ENCODE assay signal across 8 mouse cellular contexts in the genomic region with DNA sequence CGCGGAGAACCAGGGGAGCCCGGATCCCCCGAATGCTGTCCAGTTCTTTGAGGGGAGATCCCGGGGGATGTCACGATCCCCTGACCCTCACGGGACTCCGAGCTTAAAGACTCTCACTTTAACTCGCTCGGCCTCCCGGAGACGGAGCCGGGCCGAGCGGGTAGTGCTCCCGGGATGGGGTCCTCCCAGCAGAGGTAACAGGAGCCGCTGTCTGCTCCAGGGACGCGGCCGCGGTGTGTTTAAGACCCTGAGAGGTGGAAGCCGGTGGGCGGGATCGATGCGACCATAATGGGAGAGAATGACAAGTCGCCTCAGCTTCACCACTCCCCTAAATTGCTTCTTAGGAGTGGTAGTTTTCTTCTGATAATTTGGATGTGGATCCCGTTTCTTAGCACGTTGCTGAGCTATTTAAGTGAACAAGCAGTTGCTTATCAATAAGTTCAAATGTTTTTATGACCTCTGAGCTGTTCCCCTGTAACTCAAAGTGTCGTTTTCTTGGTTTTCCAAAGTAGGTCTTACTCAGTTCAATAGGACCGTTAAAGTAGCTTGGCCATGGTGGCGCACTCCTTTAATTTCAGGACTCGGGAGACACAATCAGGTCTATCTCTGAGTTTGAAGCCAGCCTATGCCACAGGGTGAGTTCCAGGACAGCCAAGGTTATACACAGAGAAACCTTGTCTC. TPM values are rescaled to one million over a fixed set of nuclear protein-coding genes. Genes with fewer than 3 reads are reported as not detected.
DNase-seq lines count a peak whose midpoint lies in the region; ATAC-seq and TF ChIP-seq lines count a peak whose summit lies in the region.
"Not testable (repeated sequence)": the region's sequence is repeated elsewhere in the genome, so short reads cannot be mapped to it uniquely, and the experiment has no call there.

No protein-coding gene starts in this region.

- H3K4me1 ChIP-seq in hindbrain, embryonic 13.5 days (replicated peaks) = peaks cover 36% of the 10 kb centered on the region
- peaks cover 20% of the 10 kb centered on the region for H3K4me1 ChIP-seq in lung, embryonic 16.5 days (replicated peaks; ENCODE audit: control insufficient read depth, insufficient read depth, low read length)
- peaks cover 15% of the 10 kb centered on the region for H3K4me1 ChIP-seq in neural tube, embryonic 12.5 days
- peaks cover 10% of the 10 kb centered on the region for H3K4me1 ChIP-seq in thymus, adult 2 months (replicated peaks; ENCODE audit: control insufficient read depth, insufficient read depth, low read length)

- ATAC-seq in frontal cortex, adult (ENCODE audit: low TSS enrichment) = peak; percentile 41
- peak; percentile 71 for ATAC-seq in hindbrain, embryonic 13.5 days (ENCODE audit: low FRiP score)
- ATAC-seq in lung, embryonic 16.5 days (ENCODE audit: low read depth) = peak; percentile 47
- peak; percentile 67 for ATAC-seq in neural tube, embryonic 12.5 days (ENCODE audit: low FRiP score, low read depth)

- H3K4me2 ChIP-seq in hindbrain, embryonic 13.5 days = peak overlapping the region; percentile 76
- peak overlapping the region; percentile 79 for H3K4me2 ChIP-seq in lung, embryonic 16.5 days (ENCODE audit: low read depth, low read length)
- peak overlapping the region; percentile 79 for H3K4me2 ChIP-seq in neural tube, embryonic 12.5 days (replicated peaks)

- H3K36me3 ChIP-seq in hindbrain, embryonic 13.5 days; lung, embryonic 16.5 days (ENCODE audit: control insufficient read depth, insufficient read depth, low read length); neural tube, embryonic 12.5 days; thymus, adult 2 months (ENCODE audit: control insufficient read depth, insufficient read depth, low read length): not testable (repeated sequence)

- peak overlapping the region; percentile 88 for H3K9ac ChIP-seq in hindbrain, embryonic 13.5 days
- peak overlapping the region; percentile 87 for H3K9ac ChIP-seq in lung, embryonic 16.5 days (ENCODE audit: low read length)
- H3K9ac ChIP-seq in neural tube, embryonic 12.5 days = peak overlapping the region; percentile 72

- not testable (repeated sequence) for TF ChIP-seq POLR2A in thymus, adult 2 months (IDR thresholded peaks at IDR 0.05; ENCODE audit: control insufficient read depth, extremely low read depth, insufficient read depth, low read length, poor library complexity)

- H3K27ac ChIP-seq in hindbrain, embryonic 13.5 days = peak overlapping the region; percentile 94
- H3K27ac ChIP-seq in lung, embryonic 16.5 days (ENCODE audit: low read length) = peak overlapping the region; percentile 86
- H3K27ac ChIP-seq in neural tube, embryonic 12.5 days = peak overlapping the region; percentile 83
- 0 out of 2 replicates have a peak overlapping the region, but pooled peaks have one; percentile 37 for H3K27ac ChIP-seq in thymus, adult 2 months (ENCODE audit: control insufficient read depth, insufficient read depth, low read length)

- TF ChIP-seq CTCF in thymus, adult 2 months (IDR thresholded peaks at IDR 0.05; ENCODE audit: borderline replicate concordance, control insufficient read depth, extremely low read depth, insufficient read depth, low read length, poor library complexity) = not testable (repeated sequence)

- H3K4me3 ChIP-seq in hindbrain, embryonic 13.5 days = peak overlapping the region; percentile 67
- H3K4me3 ChIP-seq in lung, embryonic 16.5 days (ENCODE audit: low read length) = peak overlapping the region; percentile 71
- peak overlapping the region; percentile 63 for H3K4me3 ChIP-seq in neural tube, embryonic 12.5 days
- peak overlapping the region; percentile 65 for H3K4me3 ChIP-seq in thymus, adult 2 months (ENCODE audit: control insufficient read depth, insufficient read depth, low read length)

- 2% methylated on average over 26 of the region's 32 CpGs for WGBS in hindbrain, embryonic 13.5 days
- 0% methylated on average over 21 of the region's 32 CpGs for WGBS in lung, embryonic 16.5 days
- under 1% methylated on average over 31 of the region's 32 CpGs for WGBS in neural tube, embryonic 12.5 days
- under 1% methylated on average over 25 of the region's 32 CpGs for WGBS in thymus, adult 2 months

- not testable (repeated sequence) for H3K27me3 ChIP-seq in hindbrain, embryonic 13.5 days; lung, embryonic 16.5 days (ENCODE audit: control insufficient read depth, insufficient read depth, low read depth, low read length); neural tube, embryonic 12.5 days (replicated peaks); thymus, adult 2 months (ENCODE audit: control insufficient read depth, insufficient read depth, low read length)

- H3K9me3 ChIP-seq in hindbrain, embryonic 13.5 days; lung, embryonic 16.5 days (ENCODE audit: control insufficient read depth, low read length); neural tube, embryonic 12.5 days: not testable (repeated sequence)

- peak; percentile 43 for DNase-seq in Muller cell, postnatal 12 days (ENCODE audit: inconsistent ontology term)
- DNase-seq in cerebellum, postnatal 10 days = peak; percentile 32 to 39
- peak; percentile 40 for DNase-seq in layer of hippocampus, adult 11-12 months (ENCODE audit: low spot score)
- not testable (repeated sequence) for DNase-seq in thymus, adult 2 months

RNA-seq across cellular contexts. Expression of a gene that starts 3.0 kb away (rescaled TPM):
- 28.2 TPM in 2 replicates for polyA plus RNA-seq in hindbrain, embryonic 13.5 days (2015; fragmentation: Nextera tagmentation; extraction: Ambion mirVana)
- polyA plus RNA-seq in lung, embryonic 16.5 days (2015; fragmentation: Nextera tagmentation; extraction: Ambion mirVana) = 35.4 and 36.3 TPM in 2 replicates
- 20.4 and 25.0 TPM in 2 replicates for polyA plus RNA-seq in neural tube, embryonic 12.5 days (2016; fragmentation: Nextera tagmentation; extraction: Ambion mirVana)
- polyA plus RNA-seq in thymus, adult 2 months (2012; rRNA removed) = 27.2 and 31.1 TPM in 2 replicates

RNA-seq across cellular contexts. Expression of a gene that starts 23.4 kb away (rescaled TPM):
- polyA plus RNA-seq in hindbrain, embryonic 13.5 days (2015; fragmentation: Nextera tagmentation; extraction: Ambion mirVana) = 83.1 and 83.8 TPM in 2 replicates
- 81.8 and 89.5 TPM in 2 replicates for polyA plus RNA-seq in lung, embryonic 16.5 days (2015; fragmentation: Nextera tagmentation; extraction: Ambion mirVana)
- 72.1 and 79.0 TPM in 2 replicates for polyA plus RNA-seq in neural tube, embryonic 12.5 days (2016; fragmentation: Nextera tagmentation; extraction: Ambion mirVana)
- polyA plus RNA-seq in thymus, adult 2 months (2012; rRNA removed) = 55.4 and 58.2 TPM in 2 replicates

RNA-seq across cellular contexts. Expression of a gene that starts 30.1 kb away (rescaled TPM):
- polyA plus RNA-seq in hindbrain, embryonic 13.5 days (2015; fragmentation: Nextera tagmentation; extraction: Ambion mirVana) = not detected in 2 replicates
- not detected in 2 replicates for polyA plus RNA-seq in lung, embryonic 16.5 days (2015; fragmentation: Nextera tagmentation; extraction: Ambion mirVana)
- polyA plus RNA-seq in neural tube, embryonic 12.5 days (2016; fragmentation: Nextera tagmentation; extraction: Ambion mirVana) = 0.11 TPM in 1 of 2 replicates, not detected in the other
- polyA plus RNA-seq in thymus, adult 2 months (2012; rRNA removed) = not detected in 2 replicates

RNA-seq across cellular contexts. Expression of a gene that starts 30.9 kb away (rescaled TPM):
- polyA plus RNA-seq in hindbrain, embryonic 13.5 days (2015; fragmentation: Nextera tagmentation; extraction: Ambion mirVana) = 438 and 458 TPM in 2 replicates
- 940 and 945 TPM in 2 replicates for polyA plus RNA-seq in lung, embryonic 16.5 days (2015; fragmentation: Nextera tagmentation; extraction: Ambion mirVana)
- polyA plus RNA-seq in neural tube, embryonic 12.5 days (2016; fragmentation: Nextera tagmentation; extraction: Ambion mirVana) = 638 and 654 TPM in 2 replicates
- 376 and 377 TPM in 2 replicates for polyA plus RNA-seq in thymus, adult 2 months (2012; rRNA removed)

RNA-seq across cellular contexts. Expression of a gene that starts 47.7 kb away (rescaled TPM):
- 122 and 129 TPM in 2 replicates for polyA plus RNA-seq in hindbrain, embryonic 13.5 days (2015; fragmentation: Nextera tagmentation; extraction: Ambion mirVana)
- polyA plus RNA-seq in lung, embryonic 16.5 days (2015; fragmentation: Nextera tagmentation; extraction: Ambion mirVana) = 78.3 and 86.3 TPM in 2 replicates
- polyA plus RNA-seq in neural tube, embryonic 12.5 days (2016; fragmentation: Nextera tagmentation; extraction: Ambion mirVana) = 121 and 125 TPM in 2 replicates
- polyA plus RNA-seq in thymus, adult 2 months (2012; rRNA removed) = 36.9 and 39.4 TPM in 2 replicates

Comparison
In these comparisons a context has a peak if more than half of its experiments do, and no peak if none do; other contexts are left out.
1. H3K27ac ChIP-seq: peak in every context shown above with its lines; median percentile 94 in hindbrain, embryonic 13.5 days; 86 in lung, embryonic 16.5 days; 83 in neural tube, embryonic 12.5 days; 37 in thymus, adult 2 months.